Mouse (Mus musculus): ENCODE measurements around the gene Gm20867.
"Not testable (repeated sequence)": the region's sequence is repeated elsewhere in the genome, so short reads cannot be mapped to it uniquely, and the experiment has no call there.

Gene Gm20867

GRCm38 (mm10) chrY:77963104-77963503, at the start of gene Gm20867:
Gene Gm20867 (minus strand): TSS chrY:77963204.
- DNase-seq (ENCODE audit: low spot score): not testable (repeated sequence)
